Mouse (Mus musculus) stomach, postnatal 0 days (tissue): ENCODE measurements around the gene Snrpe. TPM values are rescaled to one million over a fixed set of nuclear protein-coding genes. Genes with fewer than 3 reads are reported as not detected.

ENCODE experiments used
- ATAC-seq: fragments of 200-750 bp; cut with Nextera tagmentation; 2 replicates; pipeline ENCODE4 v1.8.0; 2017; ENCODE audit not compliant: low FRiP score, low TSS enrichment
- DNase-seq: peaks from one replicate; pipeline ENCODE4 v3.0.0-alpha.2; 2016; ENCODE audit warnings: low spot score
- H3K27ac ChIP-seq: fragments of 300-500 bp; sonication (generic); replicated peaks from 2 replicates; pipeline ENCODE4 v1.5.1; 2014; ENCODE audit warnings: mild to moderate bottlenecking, control low read depth
- H3K27me3 ChIP-seq: fragments of 300-500 bp; sonication (generic); 2 replicates; pipeline ENCODE4 v1.6.1; 2014; ENCODE audit warnings: low read length; ENCODE audit not compliant: control insufficient read depth, insufficient read depth
- H3K36me3 ChIP-seq: fragments of 300-500 bp; sonication (generic); 2 replicates; pipeline ENCODE4 v1.6.1; 2014; ENCODE audit warnings: low read length, mixed read lengths; ENCODE audit not compliant: control insufficient read depth, insufficient read depth
- H3K4me1 ChIP-seq: fragments of 300-500 bp; sonication (generic); replicated peaks from 2 replicates; pipeline ENCODE4 v1.6.1; 2014; ENCODE audit warnings: antibody characterized with exemption; ENCODE audit not compliant: control insufficient read depth, insufficient read depth
- H3K4me2 ChIP-seq: fragments of 300-500 bp; sonication (generic); replicated peaks from 2 replicates; pipeline ENCODE4 v1.6.1; 2014; ENCODE audit warnings: low read depth, mild to moderate bottlenecking, control low read depth, moderate library complexity
- H3K4me3 ChIP-seq: fragments of 300-500 bp; sonication (generic); 2 replicates; pipeline ENCODE4 v1.5.1; 2014; ENCODE audit warnings: low read depth, low read length, control low read depth
- H3K9ac ChIP-seq: fragments of 300-500 bp; sonication (generic); 2 replicates; pipeline ENCODE4 v1.6.1; 2014; ENCODE audit warnings: mild to moderate bottlenecking, low read length, control low read depth, mixed read lengths
- H3K9me3 ChIP-seq: fragments of 300-500 bp; sonication (generic); 2 replicates; pipeline ENCODE4 v1.6.1; 2016; ENCODE audit warnings: low read length; ENCODE audit not compliant: control insufficient read depth
- CTCF ChIP-seq: IDR thresholded peaks from 2 replicates; pipeline ENCODE4 v1.5.1; 2016; ENCODE audit warnings: antibody characterized with exemption, low read depth, mild to moderate bottlenecking, moderate library complexity
- EP300 ChIP-seq: optimal IDR thresholded peaks from 2 replicates; pipeline ENCODE3; 2016; ENCODE audit warnings: antibody characterized with exemption
- WGBS: fragments of 180-500 bp; shearing (Covaris S2); extraction: QIAGEN DNeasy Blood & Tissue Kit; methylation state at CpG from one replicate; pipeline ENCODE4 v1.1.7; 2014; 5-methylcytosine and 5-hydroxymethylcytosine counted together
- polyA plus RNA-seq: library from polyadenylated mRNA; unstranded; fragments of >200 nt; fragmentation: Nextera tagmentation; extraction: Ambion mirVana; gene quantifications from 2 replicates; pipeline ENCODE4 v1.2.1, GENCODE M21; 2015

The Snrpe gene
- polyA plus RNA-seq, 1 experiment from 2014 or later = 359 TPM

DNA sequence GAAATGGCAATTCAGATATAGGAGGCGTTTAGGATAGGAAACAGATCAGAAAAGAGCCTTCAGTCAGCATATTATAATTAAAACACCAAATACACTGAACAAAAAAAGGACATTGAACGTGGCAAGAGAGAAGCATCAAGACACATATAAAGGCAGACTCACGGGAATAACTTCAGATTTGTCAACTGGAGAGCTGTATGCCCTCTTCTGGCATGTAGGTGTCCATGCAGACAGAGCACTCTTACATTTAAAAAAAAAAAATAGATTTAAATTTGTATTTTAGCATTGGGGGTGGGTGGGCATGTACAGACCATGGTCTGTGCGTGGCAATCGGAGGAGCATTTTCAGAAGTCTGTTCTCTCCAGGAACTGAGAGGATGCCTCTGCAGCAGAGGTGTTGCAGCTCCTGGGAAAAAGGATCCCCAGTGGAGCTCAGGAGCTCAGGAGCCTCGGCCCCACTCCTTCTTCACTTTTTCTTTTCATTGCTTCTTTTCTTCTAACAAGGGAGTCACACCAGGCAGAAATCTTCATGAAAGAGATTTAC, 24.0 kb downstream of the Snrpe start:
- H3K27me3 ChIP-seq = no peaks in the 10 kb centered on the region
- no peak overlapping the region for H3K27ac ChIP-seq
- ATAC-seq (no peak), DNase-seq (no peak)
- no peaks in the 10 kb centered on the region for H3K4me1 ChIP-seq
- no peak overlapping the region for H3K4me2 ChIP-seq
- TF ChIP-seq CTCF = peak; percentile 56
- TF ChIP-seq EP300 = no peak
- no peaks in the 10 kb centered on the region for H3K9me3 ChIP-seq
- H3K4me3 ChIP-seq = no peak overlapping the region
- no peaks in the 10 kb centered on the region for H3K36me3 ChIP-seq
- 69% methylated on average over 6 of the region's 6 CpGs for WGBS
- H3K9ac ChIP-seq = no peak overlapping the region

- ATAC-seq = no peak
- Histone ChIP-seq H3K27ac (no peak overlapping the region), H3K4me1 (no peaks in the 10 kb centered on the region), H3K4me2 (no peak overlapping the region), H3K9ac (no peak overlapping the region), H3K27me3 (no peaks in the 10 kb centered on the region), H3K36me3 (no peaks in the 10 kb centered on the region), H3K9me3 (no peaks in the 10 kb centered on the region), H3K4me3 (no peak overlapping the region)
- no peak for DNase-seq
- TF ChIP-seq CTCF = no peak
- TF ChIP-seq EP300 = no peak
- 54% methylated on average over 11 of the region's 11 CpGs for WGBS
These were observed 38.8 kb downstream of the Snrpe start for GRCm38 (mm10) chr1:133571293-133571692.

Other genes with a start within 250 kb of the Snrpe start
- gene Etnk2, start 246.7 kb downstream of the Snrpe start, polyA plus RNA-seq = 2.8 and 4.2 TPM in 2 replicates
- 3.7 and 5.0 TPM in 2 replicates for gene Sox13, start 185.9 kb downstream of the Snrpe start, polyA plus RNA-seq
- gene Zbed6, start 50.6 kb upstream of the Snrpe start, polyA plus RNA-seq = not detected in 2 replicates
- gene Gm38394, start 51.0 kb upstream of the Snrpe start, polyA plus RNA-seq = 2.4 and 2.7 TPM in 2 replicates
- gene Lax1, start 79.8 kb upstream of the Snrpe start, polyA plus RNA-seq = 0.16 and 0.38 TPM in 2 replicates
- gene Atp2b4, start 190.8 kb upstream of the Snrpe start, polyA plus RNA-seq = 9.0 and 13.5 TPM in 2 replicates